Mouse (Mus musculus): Measurements from ENCODE around the gene Nrap.

- TF ChIP-seq POLR2A (IDR thresholded peaks at IDR 0.05; ENCODE audit: control insufficient read depth, low read depth, low read length) (no peak), CTCF (IDR thresholded peaks at IDR 0.05; ENCODE audit: control insufficient read depth, insufficient read depth, insufficient replicate concordance, low read depth, low read length) (no peak)
Observed at GRCm38 (mm10) chr19:56374011-56374410, 15.8 kb downstream of the Nrap start.

Data from testis, adult 2 months (tissue).